Mouse (Mus musculus) neural tube, embryonic 15.5 days (tissue): ENCODE data around the gene Hp1bp3. TPM values are rescaled to one million over a fixed set of nuclear protein-coding genes. Genes with fewer than 3 reads are reported as not detected.

Source experiments
- ATAC-seq: fragments of 200-750 bp; cut with Nextera tagmentation; 2 replicates; pipeline ENCODE4 v1.8.0; 2017; ENCODE audit warnings: mild to moderate bottlenecking, moderate TSS enrichment, moderate library complexity; ENCODE audit not compliant: low FRiP score
- H3K27ac ChIP-seq: fragments of 300-500 bp; sonication (generic); replicated peaks from 2 replicates; pipeline ENCODE4 v1.5.1; 2015; ENCODE audit warnings: mild to moderate bottlenecking, inconsistent platforms
- H3K27me3 ChIP-seq: fragments of 300-500 bp; sonication (generic); replicated peaks from 2 replicates; pipeline ENCODE4 v1.6.1; 2015; ENCODE audit warnings: inconsistent platforms
- H3K36me3 ChIP-seq: fragments of 300-500 bp; sonication (generic); 2 replicates; pipeline ENCODE4 v1.6.1; 2015; ENCODE audit warnings: inconsistent platforms
- H3K4me1 ChIP-seq: fragments of 300-500 bp; sonication (generic); 2 replicates; pipeline ENCODE4 v1.6.1; 2015; ENCODE audit warnings: inconsistent platforms
- H3K4me2 ChIP-seq: fragments of 300-500 bp; sonication (generic); 2 replicates; pipeline ENCODE4 v1.6.1; 2015; ENCODE audit warnings: inconsistent platforms, mild to moderate bottlenecking, moderate library complexity
- H3K4me3 ChIP-seq: fragments of 300-500 bp; sonication (generic); replicated peaks from 2 replicates; pipeline ENCODE4 v1.5.1; 2015; ENCODE audit warnings: mild to moderate bottlenecking, inconsistent platforms
- H3K9ac ChIP-seq: fragments of 300-500 bp; sonication (generic); replicated peaks from 2 replicates; pipeline ENCODE4 v1.6.1; 2015; ENCODE audit warnings: mild to moderate bottlenecking, inconsistent platforms
- H3K9me3 ChIP-seq: fragments of 300-500 bp; sonication (generic); replicated peaks from 2 replicates; pipeline ENCODE4 v1.6.1; 2016; ENCODE audit warnings: inconsistent platforms
- WGBS: fragments of 180-500 bp; shearing (Covaris S2); methylation state at CpG from one replicate; pipeline ENCODE4 v1.1.7; 2015; ENCODE audit warnings: mixed read lengths; 5-methylcytosine and 5-hydroxymethylcytosine counted together
- polyA plus RNA-seq: library from polyadenylated mRNA; unstranded; fragments of >200 nt; fragmentation: Nextera tagmentation; extraction: Ambion mirVana; gene quantifications from 2 replicates; pipeline ENCODE4 v1.2.1, GENCODE M21; 2015

The Hp1bp3 gene
- polyA plus RNA-seq, 1 experiment from 2014 or later, result 167 TPM

- no peaks in the 10 kb centered on the region for H3K9me3 ChIP-seq
- H3K4me3 ChIP-seq, result no peak overlapping the region
- H3K9ac ChIP-seq, result no peak overlapping the region
- H3K27me3 ChIP-seq, result no peaks in the 10 kb centered on the region
- peak overlapping the region; percentile 19; the same call in 1 of the 2 replicates for H3K27ac ChIP-seq
- peak; percentile 66 for ATAC-seq
- H3K4me1 ChIP-seq, result peaks cover 10% of the 10 kb centered on the region; the same call in 1 of the 2 replicates
- H3K4me2 ChIP-seq, result no peak overlapping the region
- H3K36me3 ChIP-seq, result no peaks in the 10 kb centered on the region
- WGBS, result 66% methylated on average over 14 of the region's 14 CpGs
These were observed 56.2 kb downstream of the Hp1bp3 start for GRCm38 (mm10) chr4:138272011-138272997.

GRCm38 (mm10) chr4:138278346-138278745 lies 62.2 kb downstream of the Hp1bp3 start:
- 69% methylated on average over 7 of the region's 7 CpGs for WGBS
- Histone ChIP-seq H3K27me3 (no peaks in the 10 kb centered on the region), H3K9ac (no peak overlapping the region), H3K36me3 (no peaks in the 10 kb centered on the region), H3K4me2 (no peak overlapping the region), H3K9me3 (no peaks in the 10 kb centered on the region), H3K4me1 (no peaks in the 10 kb centered on the region), H3K27ac (no peak overlapping the region), H3K4me3 (no peak overlapping the region)
- no peak for ATAC-seq

DNA sequence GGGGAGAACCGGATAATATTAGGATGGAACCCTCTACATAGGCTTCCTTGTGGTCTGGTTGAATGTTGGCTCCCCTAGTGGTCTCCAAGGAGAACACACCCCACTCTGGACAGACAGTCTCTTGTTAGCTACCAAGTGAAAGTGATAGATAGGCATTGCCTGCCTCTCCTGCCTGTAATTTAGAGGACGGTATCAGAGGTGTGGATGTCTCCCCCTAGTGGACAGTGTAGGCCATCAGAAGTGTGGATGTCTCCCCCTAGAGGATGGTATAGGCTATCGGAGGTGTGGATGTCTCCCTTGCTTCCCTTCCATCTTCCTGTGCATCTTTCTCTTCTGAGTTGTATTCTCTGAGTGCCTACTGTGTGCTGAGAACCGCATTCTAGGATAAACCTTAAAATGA lies 66.7 kb downstream of the Hp1bp3 start:
- ATAC-seq, result peak; percentile 58; the same call in 1 of the 2 replicates
- WGBS, result 25% methylated on average over 4 of the region's 4 CpGs
- Histone ChIP-seq H3K9ac (no peak overlapping the region), H3K4me2 (no peak overlapping the region), H3K9me3 (no peaks in the 10 kb centered on the region), H3K36me3 (no peaks in the 10 kb centered on the region), H3K4me3 (no peak overlapping the region), H3K27ac (no peak overlapping the region), H3K4me1 (peaks cover 4% of the 10 kb centered on the region; the same call in 1 of the 2 replicates), H3K27me3 (no peaks in the 10 kb centered on the region)

DNA sequence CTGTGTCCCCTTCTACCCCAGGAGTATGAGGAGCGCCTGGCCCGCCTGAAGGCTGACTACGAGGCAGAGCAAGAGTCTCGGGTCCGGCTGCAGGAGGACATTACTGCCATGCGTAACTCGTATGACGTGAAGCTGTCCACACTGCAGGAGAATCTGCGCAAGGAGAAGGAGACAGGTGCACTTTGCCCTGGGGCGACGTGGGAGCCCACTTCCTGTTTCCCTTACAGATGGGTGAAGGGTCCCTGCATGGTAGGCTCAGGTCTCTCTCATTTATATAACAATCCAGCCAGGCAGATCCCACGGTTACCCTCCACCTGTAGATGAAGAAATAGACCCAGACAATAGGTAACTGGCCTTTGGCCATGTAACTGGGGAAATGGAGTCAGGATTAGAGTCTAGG lies 70.3 kb downstream of the Hp1bp3 start:
- no peaks in the 10 kb centered on the region for H3K36me3 ChIP-seq
- no peak overlapping the region for H3K4me2 ChIP-seq
- no peak overlapping the region for H3K4me3 ChIP-seq
- no peak overlapping the region for H3K9ac ChIP-seq
- no peak for ATAC-seq
- H3K27me3 ChIP-seq, result no peaks in the 10 kb centered on the region
- 93% methylated on average over 12 of the region's 12 CpGs for WGBS
- no peak overlapping the region for H3K27ac ChIP-seq
- peaks cover 4% of the 10 kb centered on the region; the same call in 1 of the 2 replicates for H3K4me1 ChIP-seq
- H3K9me3 ChIP-seq, result no peaks in the 10 kb centered on the region

GRCm38 (mm10) chr4:138288691-138289090 lies 72.6 kb downstream of the Hp1bp3 start:
- ATAC-seq, result no peak
- Histone ChIP-seq H3K4me3 (no peak overlapping the region), H3K36me3 (no peaks in the 10 kb centered on the region), H3K9ac (no peak overlapping the region), H3K4me1 (peaks cover 10% of the 10 kb centered on the region), H3K27ac (no peak overlapping the region), H3K9me3 (no peaks in the 10 kb centered on the region), H3K4me2 (no peak overlapping the region), H3K27me3 (no peaks in the 10 kb centered on the region)
- 89% methylated on average over 7 of the region's 7 CpGs for whole genome bisulfite sequencing

DNA sequence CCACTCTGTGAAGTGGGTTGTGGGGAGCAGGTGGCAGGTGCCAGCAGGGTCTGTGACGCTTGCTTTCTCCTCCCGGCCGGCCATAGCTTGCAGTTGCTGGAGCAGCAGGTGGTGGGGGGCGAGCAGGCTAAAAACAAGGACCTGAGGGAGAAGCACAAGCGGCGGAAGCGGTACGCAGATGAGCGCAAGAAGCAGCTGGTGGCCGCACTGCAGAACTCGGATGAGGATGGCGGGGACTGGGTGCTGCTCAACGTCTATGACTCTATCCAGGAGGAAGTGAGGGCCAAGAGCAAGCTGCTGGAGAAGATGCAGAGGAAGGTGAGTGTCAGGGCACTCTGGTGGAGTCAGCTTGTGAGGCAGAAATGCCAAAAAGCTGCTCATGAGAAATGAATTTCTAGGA lies 75.9 kb downstream of the Hp1bp3 start:
- Histone ChIP-seq H3K4me2 (no peak overlapping the region), H3K4me3 (no peak overlapping the region), H3K36me3 (no peaks in the 10 kb centered on the region), H3K27ac (peak overlapping the region; percentile 45; the same call in 1 of the 2 replicates), H3K27me3 (no peaks in the 10 kb centered on the region), H3K4me1 (peaks cover 11% of the 10 kb centered on the region), H3K9me3 (no peaks in the 10 kb centered on the region), H3K9ac (no peak overlapping the region)
- 91% methylated on average over 13 of the region's 13 CpGs for WGBS
- no peak for ATAC-seq

- peaks cover 9% of the 10 kb centered on the region for H3K4me1 ChIP-seq
- H3K4me3 ChIP-seq, result no peak overlapping the region
- peak overlapping the region; percentile 83 for H3K27ac ChIP-seq
- no peaks in the 10 kb centered on the region for H3K27me3 ChIP-seq
- H3K36me3 ChIP-seq, result no peaks in the 10 kb centered on the region
- peak overlapping the region; percentile 26; the same call in 1 of the 2 replicates for H3K4me2 ChIP-seq
- 51% methylated on average over 18 of the region's 18 CpGs for WGBS
- peak; percentile 89 for ATAC-seq
- H3K9ac ChIP-seq, result no peak overlapping the region
- H3K9me3 ChIP-seq, result no peaks in the 10 kb centered on the region
These were observed 77.3 kb downstream of the Hp1bp3 start for GRCm38 (mm10) chr4:138293261-138293948.

DNA sequence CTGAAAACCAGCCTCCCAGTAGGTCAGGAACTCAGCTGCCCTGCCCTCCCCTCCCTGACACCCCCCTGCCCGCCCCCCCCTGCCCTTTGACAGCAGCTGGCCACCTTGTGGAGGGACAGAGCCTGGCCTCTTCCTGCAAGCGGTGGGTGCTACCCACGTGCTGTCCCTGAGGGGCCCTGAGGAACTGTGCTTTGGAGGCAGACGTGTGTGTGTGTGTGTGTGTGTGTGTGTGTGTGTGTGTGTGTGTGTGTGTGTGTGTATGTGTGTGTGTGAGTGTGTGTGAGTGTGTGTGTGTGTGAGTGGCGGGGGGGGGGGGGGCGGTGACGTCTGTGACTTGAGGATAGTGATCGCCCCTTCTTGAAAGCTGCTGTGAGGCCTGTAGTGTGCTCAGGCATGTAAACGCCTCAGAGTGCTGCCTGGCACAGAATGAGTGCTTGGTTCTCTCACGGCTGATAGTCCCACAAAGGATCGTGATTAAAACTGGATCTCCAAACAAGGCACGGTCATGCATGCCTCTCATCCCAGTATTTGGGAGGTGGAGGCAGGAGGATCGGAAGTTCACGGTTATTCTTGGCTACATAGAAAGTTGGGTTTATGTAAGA lies 78.0 kb downstream of the Hp1bp3 start:
- WGBS, result 61% methylated on average over 10 of the region's 14 CpGs
- Histone ChIP-seq H3K4me1 (peaks cover 9% of the 10 kb centered on the region), H3K9me3 (no peaks in the 10 kb centered on the region), H3K27me3 (no peaks in the 10 kb centered on the region), H3K9ac (no peak overlapping the region), H3K27ac (peak overlapping the region; percentile 83), H3K4me2 (peak overlapping the region; percentile 26; the same call in 1 of the 2 replicates), H3K4me3 (no peak overlapping the region), H3K36me3 (no peaks in the 10 kb centered on the region)
- ATAC-seq, result peak; percentile 68

Other genes starting within 250 kb of the Hp1bp3 start
- gene Eif4g3, start 223.3 kb upstream of the Hp1bp3 start, polyA plus RNA-seq, result 45.7 and 49.5 TPM in 2 replicates
- gene Sh2d5, start 34.1 kb downstream of the Hp1bp3 start, polyA plus RNA-seq, result 17.0 and 19.9 TPM in 2 replicates
- gene Kif17, start 34.1 kb downstream of the Hp1bp3 start, polyA plus RNA-seq, result 5.0 and 5.2 TPM in 2 replicates
- gene Ddost, start 88.4 kb downstream of the Hp1bp3 start, polyA plus RNA-seq, result 217 and 246 TPM in 2 replicates
- gene Pink1, start 110.0 kb downstream of the Hp1bp3 start, polyA plus RNA-seq, result 87.9 and 103 TPM in 2 replicates
- 10.1 and 11.9 TPM in 2 replicates for gene Cda, start 151.7 kb downstream of the Hp1bp3 start, polyA plus RNA-seq
- gene Fam43b, start 180.2 kb downstream of the Hp1bp3 start, polyA plus RNA-seq, result 13.9 and 14.3 TPM in 2 replicates
- 20.0 and 21.8 TPM in 2 replicates for gene Mul1, start 218.4 kb downstream of the Hp1bp3 start, polyA plus RNA-seq
- gene Camk2n1, start 238.0 kb downstream of the Hp1bp3 start, polyA plus RNA-seq, result 18.9 and 23.1 TPM in 2 replicates